Mouse (Mus musculus): ENCODE results near the gene Cyp1a2. TPM values are rescaled to one million over a fixed set of nuclear protein-coding genes. Genes with fewer than 3 reads are reported as not detected.

The Cyp1a2 gene
- total and polyA plus RNA-seq, 3 experiments = not detected

DNA sequence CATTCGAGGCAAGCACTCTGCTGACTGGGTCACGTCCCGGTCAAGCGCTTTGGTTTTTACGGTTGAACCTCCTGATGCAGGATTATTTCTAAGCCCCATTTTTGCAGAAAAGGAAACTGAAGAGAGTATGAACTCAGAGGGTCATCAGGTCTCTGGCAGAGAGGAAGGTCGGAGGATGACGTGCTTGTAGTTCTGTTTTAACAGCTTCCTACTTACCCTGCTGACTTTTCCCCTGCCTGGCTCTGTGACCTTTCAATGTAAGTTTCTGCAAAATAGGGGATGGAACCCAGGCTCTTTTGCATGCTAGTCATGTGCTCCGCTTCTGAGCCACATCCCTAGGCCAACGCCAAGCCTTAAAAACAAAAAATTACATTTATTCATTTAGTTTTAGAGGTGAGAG, 31.2 kb downstream of the Cyp1a2 start:
- Histone ChIP-seq H3K9me3 (replicated peaks; ENCODE audit: low read length) (no peaks in the 10 kb centered on the region), H3K79me2 (replicated peaks; ENCODE audit: control insufficient read depth, extremely low read depth, insufficient read depth, poor library complexity, severe bottlenecking) (no peaks in the 10 kb centered on the region), H3K36me3 (replicated peaks in 1 of 2; ENCODE audit: control insufficient read depth in 1 of 2, insufficient read depth in 1 of 2, low read length in 1 of 2) (peaks cover 0 to 2% of the 10 kb centered on the region in 2 experiments), H3K4me3 (replicated peaks in 1 of 3; ENCODE audit: low read depth in 2 of 3, low read length in 2 of 3, poor library complexity in 1 of 3) (peak overlapping the region in 2 of 3 experiments; percentile 16 to 39), H3K4me1 (ENCODE audit: control insufficient read depth in 1 of 2, insufficient read depth in 2 of 2) (peaks cover 15 to 65% of the 10 kb centered on the region in 2 experiments), H3K27me3 (replicated peaks) (no peaks in the 10 kb centered on the region), H3K9ac (ENCODE audit: insufficient read depth, low read depth) (no peak overlapping the region), H3K4me2 (ENCODE audit: insufficient read depth, low read depth, poor library complexity, severe bottlenecking) (no peak overlapping the region), H3K27ac (ENCODE audit: insufficient read depth, low read depth) (no peak overlapping the region)
- dilution Hi-C loops (cut with MboI; ENCODE audit: extremely low pct_ligation_motif_present, extremely low pct_unique_long_range_greater_than_20kb, low sequenced_read_pairs) = no loop called here
- in situ Hi-C loops (cut with MboI; ENCODE audit: low pct_ligation_motif_present, low pct_unique_long_range_greater_than_20kb, low sequenced_read_pairs) = loop anchor here (5.0 to 10.0 kb wide), 3 partner anchors 35 to 342 kb away; partner anchors contain the start of gene Cox5a
- peak; percentile 27; the same call in 1 of the 2 replicates for TF ChIP-seq ELF1 (IDR thresholded peaks at IDR 0.05; ENCODE audit: low read depth, low read length)
- TF ChIP-seq UBTF (IDR thresholded peaks at IDR 0.05; ENCODE audit: low read depth, low read length) = no peak
- DNase-seq (ENCODE audit: extremely low read depth) = no peak

DNA sequence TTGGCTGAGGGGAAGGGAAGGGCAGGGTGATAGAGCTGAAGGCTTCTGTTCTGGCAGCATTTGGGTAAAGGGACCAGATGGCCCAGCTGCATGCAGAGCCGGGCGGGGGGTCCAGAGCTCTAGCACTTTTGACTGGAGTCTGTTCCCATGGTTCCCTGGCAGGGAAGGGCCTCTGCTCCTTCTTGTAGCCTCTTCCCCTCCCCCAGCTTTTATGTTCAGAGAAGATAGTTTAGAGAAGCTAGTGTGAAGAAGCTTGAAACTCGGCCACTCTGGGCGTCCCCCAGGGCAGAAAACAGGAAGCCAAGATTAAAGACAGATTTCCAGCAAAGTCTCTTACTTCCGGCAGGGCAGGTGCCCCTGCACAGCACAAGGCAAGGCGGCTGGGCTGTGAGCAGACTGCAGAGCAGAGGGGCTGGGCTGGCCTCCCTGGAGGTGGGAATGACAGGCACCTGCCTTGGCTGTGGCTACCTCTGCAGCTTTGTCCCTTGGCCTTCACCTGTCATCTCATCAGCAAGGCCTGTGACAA, 32.7 kb downstream of the Cyp1a2 start:
- Histone ChIP-seq H3K4me1 (ENCODE audit: control insufficient read depth in 1 of 2, insufficient read depth in 2 of 2) (peaks cover 20 to 74% of the 10 kb centered on the region in 2 experiments), H3K4me2 (ENCODE audit: insufficient read depth, low read depth, poor library complexity, severe bottlenecking) (peak overlapping the region; percentile 35), H3K4me3 (replicated peaks in 1 of 3; ENCODE audit: low read depth in 2 of 3, low read length in 2 of 3, poor library complexity in 1 of 3) (peak overlapping the region in 2 of 3 experiments; percentile 33 to 42), H3K79me2 (replicated peaks; ENCODE audit: control insufficient read depth, extremely low read depth, insufficient read depth, poor library complexity, severe bottlenecking) (no peaks in the 10 kb centered on the region), H3K27ac (ENCODE audit: insufficient read depth, low read depth) (peak overlapping the region; percentile 79), H3K36me3 (replicated peaks in 1 of 2; ENCODE audit: control insufficient read depth in 1 of 2, insufficient read depth in 1 of 2, low read length in 1 of 2) (peaks cover 0 to 2% of the 10 kb centered on the region in 2 experiments), H3K9me3 (replicated peaks; ENCODE audit: low read length) (no peaks in the 10 kb centered on the region), H3K9ac (ENCODE audit: insufficient read depth, low read depth) (peak overlapping the region; percentile 2; the same call in 1 of the 2 replicates), H3K27me3 (replicated peaks) (no peaks in the 10 kb centered on the region)
- dilution Hi-C loops (cut with MboI; ENCODE audit: extremely low pct_ligation_motif_present, extremely low pct_unique_long_range_greater_than_20kb, low sequenced_read_pairs) = no loop called here
- peak; percentile 82 for DNase-seq (ENCODE audit: extremely low read depth)
- in situ Hi-C loops (cut with MboI; ENCODE audit: low pct_ligation_motif_present, low pct_unique_long_range_greater_than_20kb, low sequenced_read_pairs) = loop anchor here (5.0 to 10.0 kb wide), 3 partner anchors 34 to 344 kb away; partner anchors contain the start of gene Cox5a
- TF ChIP-seq CTCF (conservative IDR thresholded peaks at IDR 0.05 in 1 of 2, IDR thresholded peaks at IDR 0.05 in 1 of 2; ENCODE audit: low read depth in 2 of 2, low read length in 2 of 2) (no peak), TBP (conservative IDR thresholded peaks at IDR 0.05; ENCODE audit: low read depth, low read length) (0 out of 2 replicates have a peak, but pooled peaks have one; percentile 41), SIN3A (IDR thresholded peaks at IDR 0.05; ENCODE audit: low read length) (no peak), ZKSCAN1 (IDR thresholded peaks at IDR 0.05; ENCODE audit: borderline replicate concordance, low read depth, low read length) (no peak), TCF12 (IDR thresholded peaks at IDR 0.05; ENCODE audit: low read depth, low read length) (peak; percentile 61; the same call in 1 of the 2 replicates), ELF1 (IDR thresholded peaks at IDR 0.05; ENCODE audit: low read depth, low read length) (peak; percentile 71), CHD2 (IDR thresholded peaks at IDR 0.05; ENCODE audit: low read length) (peak; percentile 65), BHLHE40 (IDR thresholded peaks at IDR 0.05; ENCODE audit: low read depth, low read length) (peak; percentile 39; the same call in 1 of the 2 replicates), POLR2A (IDR thresholded peaks at IDR 0.05; ENCODE audit: low read depth, low read length) (peak; percentile 31; the same call in 1 of the 2 replicates), EP300 (IDR thresholded peaks at IDR 0.05; ENCODE audit: low read length) (0 out of 2 replicates have a peak, but pooled peaks have one; percentile 16), MAZ (IDR thresholded peaks at IDR 0.05; ENCODE audit: low read depth, low read length) (no peak)

Data from CH12.LX (cell line).